Mouse (Mus musculus) CH12F3 (cell line): ENCODE measurements around the gene Pde3a.

ENCODE experiments used
- in situ Hi-C: fragments of 300-500 bp; cut with MboI; formaldehyde crosslinking; loops from 2 replicates; pipeline ENCODE4 v1.14.3; 2020; ENCODE audit warnings: low sequenced_read_pairs

The Pde3a gene

DNA sequence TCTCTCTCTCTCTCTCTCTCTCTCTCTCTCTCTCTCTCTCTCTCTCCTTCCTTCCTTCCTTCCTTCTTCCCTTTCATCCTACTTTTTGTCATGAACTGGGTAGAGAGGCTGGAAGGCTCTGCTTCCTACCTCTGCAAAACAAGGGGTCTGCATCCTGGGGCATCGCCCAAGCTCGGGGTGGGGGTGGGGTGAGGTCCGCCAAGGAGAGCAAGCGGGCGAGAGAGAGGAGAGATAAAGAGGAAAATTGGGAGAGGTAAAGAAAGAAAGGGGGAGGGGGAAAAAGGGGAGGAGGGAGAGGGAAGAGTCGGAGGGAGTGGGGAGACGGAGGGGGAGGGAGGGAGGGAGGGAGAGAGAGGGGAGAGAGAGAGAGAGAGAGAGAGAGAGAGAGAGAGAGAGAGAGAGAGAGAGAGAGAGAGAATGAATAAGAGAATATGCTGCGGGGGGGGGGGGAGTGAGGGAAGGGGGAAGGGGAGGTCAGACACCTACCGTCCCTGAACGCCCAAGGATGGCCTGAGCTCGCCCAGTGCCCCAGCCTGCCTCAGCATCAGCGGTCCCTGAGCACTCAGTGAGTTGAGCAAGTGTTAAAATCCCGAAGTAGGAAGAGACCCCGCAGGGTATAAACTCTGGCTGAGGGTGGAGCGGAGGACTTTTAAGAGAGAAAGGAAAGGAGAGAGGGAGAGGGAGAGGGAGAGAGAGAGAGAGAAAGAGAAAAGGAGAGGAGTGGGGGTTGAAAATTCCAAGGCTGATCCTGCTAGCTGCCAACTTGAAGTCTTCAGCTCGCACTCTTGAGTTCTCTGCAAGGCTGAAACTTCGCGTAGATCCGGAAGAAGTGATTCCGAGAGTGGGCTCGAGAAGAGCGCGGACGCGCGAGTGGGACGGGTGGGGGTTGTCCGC, at the start of gene Pde3a:
Gene Pde3a, plus strand, starts transcription at position 579 of the 894 bp plus-strand sequence.
- in situ Hi-C loops, result no loop called here

DNA sequence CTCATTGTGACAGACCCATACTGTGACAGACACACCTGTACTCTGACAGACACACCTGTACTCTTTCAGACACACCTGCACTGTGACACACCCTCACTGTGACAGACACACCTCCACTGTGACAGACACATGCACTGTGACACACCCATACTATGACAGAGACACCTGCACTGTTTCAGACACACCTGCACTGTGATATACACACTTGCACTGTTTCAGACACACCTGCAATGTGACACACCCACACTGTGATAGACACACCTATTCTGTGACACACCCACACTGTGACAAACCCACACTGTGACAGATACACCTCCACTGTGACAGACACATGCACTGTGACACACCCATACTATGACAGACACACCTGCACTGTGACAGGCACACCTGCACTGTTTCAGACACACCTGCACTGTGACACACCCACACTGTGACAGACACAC, 48.9 kb upstream of the Pde3a start:
- in situ Hi-C loops, result no loop called here

DNA sequence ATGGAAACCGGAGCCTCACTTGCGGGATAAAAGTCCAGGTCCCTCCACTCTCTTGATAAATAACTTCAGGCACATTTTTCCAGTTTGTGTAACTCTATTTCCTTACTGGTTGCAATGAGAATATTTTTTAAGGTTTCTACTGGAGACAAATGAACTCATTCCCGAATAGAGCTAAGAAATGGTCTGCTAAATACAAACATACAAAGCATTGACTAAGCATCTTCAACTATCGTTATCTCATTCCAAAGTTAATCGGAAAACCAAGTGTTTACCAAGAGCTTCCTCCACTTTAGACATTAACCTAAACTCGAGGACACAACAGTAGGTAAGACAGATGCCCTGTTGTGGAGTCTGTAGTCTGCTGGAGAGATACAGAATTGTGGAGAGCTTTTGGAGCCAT, 41.5 kb upstream of the Pde3a start:
- in situ Hi-C loops, result no loop called here

DNA sequence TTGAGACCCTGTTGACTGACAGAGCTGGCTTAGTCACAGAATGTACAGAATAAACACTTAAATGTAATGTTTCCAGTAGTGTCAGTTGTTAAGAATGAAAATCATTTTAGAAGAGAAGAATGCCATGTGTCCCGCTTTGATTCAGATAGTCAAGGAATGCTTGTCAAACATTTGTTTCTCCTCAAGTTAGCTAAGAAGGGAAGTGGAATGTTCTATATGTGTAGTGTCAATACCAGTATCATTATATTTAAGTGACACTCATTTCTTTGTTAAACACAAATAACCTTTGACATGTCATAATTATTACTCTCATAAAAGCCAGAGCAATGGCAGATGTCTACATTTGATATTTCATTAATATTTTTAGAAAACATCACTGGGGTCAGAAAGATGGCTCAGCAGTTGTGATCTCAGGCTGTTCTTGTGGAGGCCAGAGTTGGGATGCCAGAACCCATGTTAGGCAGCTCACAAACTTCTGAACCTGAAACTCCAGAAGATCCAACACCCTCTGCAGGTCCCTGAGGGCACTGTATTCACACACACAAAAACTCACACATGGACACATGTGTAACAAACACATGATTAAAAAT, 40.7 kb upstream of the Pde3a start:
- in situ Hi-C loops, result no loop called here

DNA sequence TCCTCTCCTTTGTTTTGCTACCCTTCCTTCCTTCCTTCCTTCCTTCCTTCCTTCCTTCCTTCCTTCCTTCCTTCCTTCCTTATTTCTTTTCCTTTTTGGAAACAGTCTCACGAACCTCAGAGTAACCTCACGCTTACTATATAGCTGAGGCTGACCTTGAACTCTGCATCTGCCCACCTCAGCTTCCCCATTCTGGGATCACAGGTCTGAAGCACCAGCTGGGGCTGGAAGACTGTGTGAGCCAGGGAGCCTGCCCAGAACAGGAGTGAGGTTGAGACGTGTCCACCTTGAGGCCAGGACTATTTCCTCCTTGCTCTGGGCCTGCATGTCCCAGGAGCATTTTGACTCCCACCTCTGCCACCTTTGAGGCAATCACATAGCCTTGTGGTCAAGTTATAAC, 39.0 kb upstream of the Pde3a start:
- in situ Hi-C loops, result no loop called here

DNA sequence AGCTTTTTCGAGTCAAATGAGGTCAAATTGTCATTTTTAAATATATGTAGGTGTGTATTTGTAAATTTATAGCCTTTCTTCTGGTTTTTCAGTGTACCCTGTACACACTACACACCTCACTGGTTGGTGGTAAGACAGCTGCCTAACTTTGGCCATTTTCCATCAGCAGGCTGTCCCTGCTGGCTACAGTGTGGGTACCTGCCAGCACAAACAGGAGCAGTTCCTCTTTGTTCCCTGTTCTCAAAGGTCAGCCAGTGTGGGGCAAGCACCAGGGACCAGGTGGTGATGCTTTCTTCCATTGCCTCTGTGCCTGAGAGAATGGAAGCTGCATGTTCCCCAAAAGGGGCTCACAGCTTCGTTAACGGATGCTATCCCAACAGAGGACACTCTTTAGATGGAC, 28.0 kb upstream of the Pde3a start:
- in situ Hi-C loops, result no loop called here

DNA sequence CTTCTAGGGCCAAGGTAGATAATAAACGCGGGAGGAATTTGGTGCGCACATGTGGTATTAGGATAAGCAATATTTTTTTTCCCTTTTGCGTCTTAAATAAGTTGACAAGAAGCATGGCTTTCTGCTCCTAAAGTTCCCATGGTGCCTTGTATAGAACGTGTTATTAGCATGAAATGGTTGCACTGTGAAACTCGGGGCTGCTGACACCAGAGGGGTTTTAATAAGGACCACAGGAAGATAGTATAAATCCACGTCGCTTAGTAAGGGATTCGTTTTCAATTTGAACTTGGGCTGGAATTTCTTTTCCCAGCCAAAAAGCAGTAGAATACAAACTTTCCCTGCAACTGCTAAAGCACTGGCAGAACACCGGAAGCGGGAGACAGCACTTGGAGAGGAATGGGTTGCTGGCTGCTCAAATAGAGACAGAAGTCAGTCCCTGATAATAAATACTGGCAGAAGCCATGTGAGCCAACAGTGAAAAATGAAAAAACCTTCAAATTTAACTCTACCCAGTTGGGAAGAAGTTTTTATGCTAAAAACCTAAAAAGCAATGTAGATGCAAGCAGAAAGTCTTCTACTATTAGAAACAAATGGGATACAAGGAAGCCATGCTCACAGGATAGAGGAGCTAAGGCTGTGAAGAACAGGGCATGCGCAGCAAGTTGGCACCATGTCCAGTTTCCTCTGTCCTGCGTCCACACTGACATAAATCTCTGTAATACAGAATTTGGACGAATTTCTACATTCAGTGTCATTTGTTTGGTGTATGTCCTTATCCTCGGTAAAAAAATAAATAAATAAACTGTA, 22.0 kb upstream of the Pde3a start:
- in situ Hi-C loops, result no loop called here

DNA sequence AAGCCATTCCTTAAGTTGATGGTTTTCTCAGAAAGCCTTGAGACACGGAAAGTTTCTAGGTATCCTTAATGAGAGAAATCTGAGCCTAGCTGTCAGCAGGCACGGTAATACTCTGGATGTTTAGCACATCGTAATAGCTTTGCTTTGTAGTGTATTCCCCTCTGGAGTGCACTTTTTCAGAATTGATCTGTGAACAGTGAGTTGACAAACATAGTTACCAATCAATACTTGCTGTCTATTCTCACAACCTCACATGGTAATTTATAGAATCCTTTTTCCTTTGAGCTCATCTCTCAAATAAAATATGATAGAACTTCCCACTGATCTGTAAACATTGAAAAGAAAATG, 21.4 kb upstream of the Pde3a start:
- in situ Hi-C loops, result no loop called here

DNA sequence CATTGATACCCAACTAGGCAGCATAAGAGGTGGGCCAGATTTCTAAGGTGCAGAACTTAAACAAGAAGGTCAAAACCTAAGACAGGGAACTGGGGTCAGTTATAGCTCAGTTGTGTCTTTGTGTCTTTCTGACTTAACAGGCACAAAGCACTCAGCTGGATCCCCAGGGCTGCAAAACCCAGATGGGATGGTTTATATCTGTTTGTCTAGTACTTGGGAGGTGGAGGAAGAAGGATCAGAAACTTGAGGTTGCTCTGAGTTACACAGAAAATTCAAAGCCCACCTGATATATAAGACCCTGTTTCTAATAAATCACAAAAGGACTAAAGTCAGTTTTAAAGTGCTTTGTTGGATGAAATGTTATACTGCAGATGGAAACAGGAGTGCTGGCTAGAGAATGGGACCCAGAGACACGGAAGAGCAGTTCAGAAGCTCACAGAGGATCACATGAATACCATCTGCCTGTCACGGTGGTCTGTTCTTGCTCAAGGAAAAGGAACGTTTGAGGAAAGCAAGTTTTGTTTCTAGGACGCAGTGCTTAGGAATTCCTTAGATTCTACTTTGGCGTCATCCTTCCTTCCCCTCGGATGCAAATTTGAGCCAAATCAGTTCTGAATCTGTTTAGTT, 16.2 kb upstream of the Pde3a start:
- in situ Hi-C loops, result no loop called here

DNA sequence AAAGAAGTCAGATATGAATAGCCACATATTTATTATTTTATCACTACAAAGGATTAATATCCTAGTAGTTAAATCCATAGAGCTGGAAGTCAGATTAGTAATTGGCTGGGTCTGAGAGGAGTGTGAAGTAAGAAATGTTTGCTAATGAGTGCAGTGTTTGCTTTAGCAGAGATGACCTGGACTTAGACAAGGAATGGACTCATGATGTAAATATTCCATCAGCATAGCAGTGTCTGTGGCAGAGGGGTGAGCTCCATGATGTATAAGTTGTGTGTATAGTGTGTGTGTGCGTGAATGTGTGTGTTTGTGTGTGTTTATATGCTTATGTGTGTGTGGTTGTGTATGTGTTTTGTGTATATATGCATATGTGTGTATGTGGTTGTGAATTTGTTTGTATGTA, 7.3 kb upstream of the Pde3a start:
- in situ Hi-C loops, result no loop called here

DNA sequence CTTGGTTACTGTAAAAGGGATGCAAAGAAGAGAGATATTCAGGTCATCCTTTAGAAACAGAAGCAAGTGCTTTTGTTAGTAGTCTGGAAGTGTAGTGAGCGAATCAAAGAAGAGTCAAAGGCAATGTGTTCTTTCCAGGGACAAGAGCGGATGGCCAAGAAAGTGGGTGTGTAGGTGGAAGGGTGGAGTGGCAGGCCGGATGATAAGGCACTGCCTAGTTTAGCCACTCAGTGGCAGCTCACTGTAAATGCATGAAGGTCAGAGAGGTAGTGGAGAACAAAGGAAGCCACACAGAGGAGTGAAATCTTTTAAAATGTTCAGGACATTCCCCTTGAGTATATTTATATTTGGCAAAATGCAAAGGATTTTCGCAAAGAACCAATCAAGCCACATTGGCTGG, 4.0 kb upstream of the Pde3a start:
- in situ Hi-C loops, result no loop called here

DNA sequence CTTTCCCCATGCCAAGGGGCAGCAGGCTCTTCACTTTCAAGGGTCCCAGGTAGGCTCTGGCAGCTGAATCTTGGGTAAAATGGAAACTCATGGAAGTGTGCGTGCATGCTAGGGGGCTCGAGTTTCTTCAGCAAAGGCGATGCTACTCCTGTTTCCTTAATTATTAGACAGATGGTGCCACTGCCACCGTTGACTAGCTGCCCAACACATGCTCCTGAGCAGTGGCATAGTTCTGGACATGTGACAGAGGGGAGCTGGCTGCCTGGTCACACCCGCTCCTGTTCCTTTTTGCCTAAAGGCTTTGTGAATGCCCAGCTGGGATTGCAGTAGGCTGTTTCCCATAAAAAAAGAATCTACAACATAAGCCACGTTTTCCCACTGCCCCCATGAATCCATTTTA, 2.7 kb upstream of the Pde3a start:
- in situ Hi-C loops, result no loop called here

DNA sequence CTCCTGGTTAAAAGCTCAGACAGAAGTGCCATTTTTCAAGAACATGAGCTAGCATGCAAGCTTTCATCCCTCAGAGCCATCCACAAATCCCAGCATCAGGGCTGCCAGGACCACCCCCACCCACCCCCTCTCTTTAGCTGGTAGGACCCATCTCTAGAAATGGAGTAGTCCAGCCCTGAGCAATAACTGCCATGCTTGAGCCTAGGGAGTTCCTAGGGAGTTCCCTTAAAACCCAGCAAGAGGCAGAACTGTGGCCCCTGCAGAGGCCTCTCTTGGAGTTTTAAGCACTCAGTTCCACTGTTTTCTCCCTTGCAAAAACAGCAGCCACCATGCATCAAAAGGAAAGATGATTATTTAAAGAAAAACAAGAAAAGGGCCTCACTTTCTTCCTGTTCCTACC, 988 bp upstream of the Pde3a start:
- in situ Hi-C loops, result no loop called here

DNA sequence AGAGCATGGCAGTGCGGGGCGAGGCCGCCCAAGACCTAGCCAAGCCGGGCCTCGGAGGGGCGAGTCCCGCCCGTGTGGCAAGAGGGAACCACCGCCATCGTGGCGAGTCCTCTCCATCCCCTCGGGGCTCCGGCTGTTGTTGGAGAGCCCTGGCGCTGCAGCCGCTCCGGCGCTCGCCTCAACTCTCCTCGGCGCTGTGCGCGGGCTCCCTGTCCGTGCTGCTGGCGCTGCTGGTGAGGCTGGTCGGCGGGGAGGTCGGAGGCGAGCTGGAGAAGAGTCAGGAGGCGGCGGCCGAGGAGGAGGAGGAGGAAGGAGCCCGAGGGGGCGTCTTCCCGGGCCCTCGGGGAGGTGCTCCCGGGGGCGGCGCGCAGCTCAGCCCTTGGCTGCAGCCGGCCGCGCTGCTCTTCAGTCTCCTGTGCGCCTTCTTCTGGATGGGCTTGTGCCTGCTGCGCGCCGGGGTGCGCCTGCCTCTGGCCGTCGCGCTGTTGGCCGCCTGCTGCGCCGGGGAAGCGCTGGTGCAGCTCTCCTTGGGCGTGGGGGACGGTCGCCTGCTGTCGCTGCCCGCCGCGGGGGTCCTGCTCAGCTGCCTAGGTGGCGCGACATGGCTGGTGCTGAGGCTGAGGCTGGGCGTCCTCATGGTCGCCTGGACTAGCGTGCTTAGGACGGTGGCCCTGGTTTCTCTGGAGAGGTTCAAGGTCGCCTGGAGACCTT, 671 bp downstream of the Pde3a start:
- in situ Hi-C loops, result loop anchor here (10.0 kb wide), 1 partner anchor 475 kb away; no protein-coding TSS in a partner anchor

DNA sequence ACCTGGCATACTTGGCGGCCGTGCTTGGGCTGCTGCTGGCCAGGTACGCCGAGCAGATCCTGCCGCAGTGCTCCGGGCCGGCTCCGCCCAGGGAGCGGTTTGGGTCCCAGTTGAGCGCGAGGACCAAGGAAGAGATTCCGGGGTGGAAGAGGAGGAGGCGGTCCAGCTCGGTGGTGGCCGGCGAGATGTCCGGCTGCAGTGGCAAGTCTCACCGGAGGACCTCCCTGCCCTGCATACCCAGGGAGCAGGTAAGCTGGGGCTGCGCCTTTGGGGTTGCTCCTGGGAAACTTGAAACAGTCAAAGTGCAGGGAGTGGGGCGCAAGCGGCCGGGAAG, 1.2 kb downstream of the Pde3a start:
- in situ Hi-C loops, result loop anchor here (10.0 kb wide), 1 partner anchor 475 kb away; no protein-coding TSS in a partner anchor

DNA sequence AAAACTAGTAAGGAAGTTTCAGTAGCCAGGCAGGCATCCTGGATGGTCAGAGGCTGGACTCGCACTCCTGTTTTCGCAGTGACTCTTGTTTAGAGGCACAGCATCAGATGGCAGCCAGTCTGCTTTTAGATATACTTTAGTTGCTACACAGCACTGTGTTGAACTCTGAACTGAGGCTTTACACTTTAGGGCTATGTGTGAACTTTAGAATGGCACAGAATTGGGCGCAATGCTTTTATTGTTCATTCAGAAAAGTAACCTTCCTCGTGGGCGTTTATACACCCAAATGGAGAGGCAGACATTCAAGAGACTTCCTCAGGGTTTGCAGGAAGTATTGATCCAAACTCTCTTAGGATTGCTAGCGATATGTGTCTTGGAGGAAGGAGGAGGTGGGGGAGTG, 1.9 kb downstream of the Pde3a start:
- in situ Hi-C loops, result loop anchor here (10.0 kb wide), 1 partner anchor 476 kb away; no protein-coding TSS in a partner anchor

DNA sequence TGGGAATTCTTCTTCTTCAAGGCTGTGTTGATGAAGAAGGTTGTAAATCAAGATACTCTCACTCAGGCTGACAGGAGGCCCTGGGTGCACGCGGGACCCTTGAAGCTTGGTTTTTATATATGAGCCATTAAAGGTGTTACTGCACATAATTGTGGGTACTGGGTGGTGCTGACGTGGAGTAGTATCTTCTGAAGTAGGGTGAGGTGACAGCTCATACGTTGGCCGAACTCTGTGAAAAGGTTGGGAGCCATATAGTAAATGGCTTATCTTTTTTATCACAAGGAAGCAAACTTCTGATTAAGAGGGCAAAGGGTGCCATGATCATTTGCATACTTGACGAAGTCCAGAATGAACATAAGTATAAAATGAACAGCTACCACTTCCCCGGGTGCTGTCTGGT, 3.5 kb downstream of the Pde3a start:
- in situ Hi-C loops, result loop anchor here (10.0 kb wide), 1 partner anchor 478 kb away; no protein-coding TSS in a partner anchor

DNA sequence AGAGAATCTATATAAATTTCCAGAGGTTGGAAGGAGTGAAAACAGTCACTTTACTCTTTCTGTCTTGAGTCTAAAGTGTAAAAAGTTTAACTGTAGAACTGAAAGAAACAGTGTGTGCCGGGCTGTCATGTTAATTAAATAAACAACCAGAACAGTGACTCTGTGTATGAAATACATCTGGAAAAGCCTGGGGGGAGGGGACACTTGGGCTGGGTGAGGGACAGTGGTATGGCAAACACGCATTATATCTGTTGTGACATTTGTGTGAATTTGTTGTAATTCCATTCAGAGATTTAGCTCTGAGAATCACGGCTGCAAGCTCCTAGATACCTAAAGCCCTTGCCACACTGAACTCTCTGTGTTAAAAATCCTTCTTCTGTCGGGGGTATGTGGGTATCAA, 5.9 kb downstream of the Pde3a start:
- in situ Hi-C loops, result loop anchor here (10.0 kb wide), 1 partner anchor 480 kb away; no protein-coding TSS in a partner anchor

DNA sequence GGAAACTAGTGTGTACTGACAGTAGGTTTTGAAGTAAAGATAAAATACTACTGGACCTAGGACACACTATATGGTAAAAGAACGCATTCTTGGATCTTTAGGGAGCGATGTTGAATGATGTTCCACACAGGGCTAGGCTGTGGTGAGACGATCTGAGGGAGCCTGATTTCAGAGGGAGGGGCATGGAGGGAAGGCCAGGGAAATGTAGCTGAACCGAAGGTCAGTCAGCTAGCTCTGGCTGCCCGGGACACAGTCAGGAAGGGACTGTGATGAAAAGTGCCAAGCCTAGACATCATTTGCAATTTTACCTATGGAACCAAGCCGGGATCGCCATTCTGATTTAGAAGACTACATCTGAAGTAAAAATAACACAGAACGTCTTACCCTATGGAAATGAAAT, 7.8 kb downstream of the Pde3a start:
- in situ Hi-C loops, result loop anchor here (10.0 kb wide), 1 partner anchor 482 kb away; no protein-coding TSS in a partner anchor
